ENCODE assay signal across 1 mouse cellular context in the genomic region with DNA sequence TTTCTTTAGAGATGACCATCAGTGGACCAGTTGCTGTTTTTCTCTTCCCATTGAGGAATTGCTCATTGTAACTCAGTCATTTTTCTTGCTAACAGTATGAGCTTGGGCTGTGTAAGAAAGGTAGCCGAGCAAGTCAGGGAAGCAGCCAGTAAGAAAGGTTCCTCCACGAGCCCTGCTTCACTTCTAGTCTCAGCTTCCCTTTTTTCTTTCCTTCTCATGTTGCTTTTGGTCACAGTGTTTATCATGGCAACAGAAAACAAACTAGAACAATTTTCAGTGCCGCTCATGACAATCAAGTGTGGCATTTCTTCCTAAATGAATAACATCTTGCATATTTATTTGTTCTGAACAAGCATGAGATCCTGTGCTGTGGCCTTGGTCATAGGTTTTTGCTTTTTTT.
TF ChIP-seq lines count a peak whose summit lies in the region.

No protein-coding gene starts in this region.

TF ChIP-seq in MEL, 35 proteins besides CTCF, POLR2A, EP300 and RAD21 (continued from another document):
- TF ChIP-seq SIN3A (IDR thresholded peaks at IDR 0.05; ENCODE audit: low read length): peak; percentile 59
- TF ChIP-seq POLR2AphosphoS2 (IDR thresholded peaks at IDR 0.05; ENCODE audit: low read length): no peak
- TF ChIP-seq E2F4 (IDR thresholded peaks at IDR 0.05; ENCODE audit: borderline replicate concordance, low read depth, low read length): no peak
- TF ChIP-seq BHLHE40 (IDR thresholded peaks at IDR 0.05; ENCODE audit: borderline replicate concordance, low read depth, low read length): no peak
